Mouse (Mus musculus) urinary bladder, adult 18-20 months (tissue): ENCODE measurements around the gene Grid1.

ENCODE experiments used
- DNase-seq, 2 experiments: peaks; one replicate each; pipeline ENCODE4 v3.0.0; 2022; ENCODE audit warnings: low spot score in 2 of 2, mixed read lengths in 2 of 2

Gene Grid1

DNA sequence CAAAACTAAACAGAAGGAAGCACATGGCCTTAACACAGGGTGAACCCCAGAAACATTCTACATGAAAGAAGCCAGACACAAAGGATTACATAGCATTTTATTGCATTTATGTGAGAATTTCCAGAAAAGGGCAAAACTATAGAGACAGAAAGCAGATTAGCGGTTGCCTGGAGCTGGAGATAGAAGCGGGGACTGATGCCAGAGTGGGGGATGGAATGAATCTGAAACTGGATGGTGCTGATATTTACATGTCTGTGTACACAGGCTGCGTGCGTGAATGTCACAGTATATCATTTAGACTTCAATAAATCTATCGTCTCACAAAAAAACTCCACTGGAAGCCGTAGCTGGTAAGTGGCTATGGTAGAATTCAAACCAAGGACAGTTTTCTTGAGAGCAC, 96.4 kb downstream of the Grid1 start:
- no peak for DNase-seq

DNA sequence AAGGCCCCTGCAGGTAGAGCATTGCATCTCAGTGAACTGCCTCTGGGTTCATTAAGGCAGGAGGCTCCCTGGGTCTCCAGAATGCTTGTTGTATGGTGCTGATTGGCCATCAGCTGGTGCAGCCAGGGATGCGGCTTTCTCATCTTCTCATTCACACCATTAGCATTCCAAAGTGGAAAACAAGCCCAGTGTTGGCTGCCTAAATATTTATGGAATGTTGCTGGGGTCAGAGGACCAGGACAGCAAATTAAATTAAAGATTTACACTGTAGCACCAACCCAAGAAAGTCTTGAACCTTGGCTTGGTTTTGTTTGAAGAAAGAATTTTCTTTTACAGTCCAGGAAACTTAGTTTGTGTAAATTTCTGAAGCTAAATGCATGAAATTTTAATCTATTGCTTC, 97.2 kb downstream of the Grid1 start:
- DNase-seq, result no peak

DNA sequence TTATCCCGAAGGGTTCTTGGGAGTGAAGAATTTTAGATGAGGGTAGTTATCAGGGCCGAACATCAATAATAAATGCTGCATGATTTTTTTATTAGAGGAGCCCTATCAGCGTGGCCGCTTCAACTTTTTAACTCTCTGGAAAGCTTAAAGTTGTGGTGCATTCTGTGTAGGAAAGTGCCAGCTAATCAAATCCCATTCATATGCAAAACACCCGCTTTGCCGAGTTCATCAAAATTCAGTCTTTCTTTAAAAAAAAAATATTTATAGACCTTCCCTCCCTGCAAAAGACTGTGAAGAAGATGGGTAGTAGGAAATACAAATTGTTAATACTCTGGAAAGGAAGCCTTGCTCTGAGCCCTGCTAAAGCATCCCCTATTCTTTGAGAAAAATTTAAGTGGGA, 99.3 kb downstream of the Grid1 start:
- no peak for DNase-seq

DNA sequence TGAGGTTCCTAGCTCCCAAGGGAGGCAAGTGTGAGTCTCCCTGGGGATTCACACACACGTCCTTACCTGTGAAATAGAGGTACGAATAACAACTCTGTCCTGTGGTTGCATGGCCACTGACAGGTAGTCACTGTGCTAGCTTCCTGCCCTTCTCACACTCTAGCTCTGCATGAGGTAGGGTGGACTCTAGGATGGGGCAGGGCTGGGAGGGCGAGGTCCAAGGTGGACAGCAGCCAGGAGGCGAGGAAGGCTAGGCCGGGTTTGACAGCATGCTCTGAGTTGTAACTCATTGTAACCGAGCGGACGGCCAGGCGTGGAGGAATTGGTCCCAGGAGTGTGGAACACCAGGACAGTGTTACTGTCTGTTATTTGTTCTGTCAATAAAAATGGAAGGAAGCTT, 101.4 kb downstream of the Grid1 start:
- DNase-seq, result no peak

DNA sequence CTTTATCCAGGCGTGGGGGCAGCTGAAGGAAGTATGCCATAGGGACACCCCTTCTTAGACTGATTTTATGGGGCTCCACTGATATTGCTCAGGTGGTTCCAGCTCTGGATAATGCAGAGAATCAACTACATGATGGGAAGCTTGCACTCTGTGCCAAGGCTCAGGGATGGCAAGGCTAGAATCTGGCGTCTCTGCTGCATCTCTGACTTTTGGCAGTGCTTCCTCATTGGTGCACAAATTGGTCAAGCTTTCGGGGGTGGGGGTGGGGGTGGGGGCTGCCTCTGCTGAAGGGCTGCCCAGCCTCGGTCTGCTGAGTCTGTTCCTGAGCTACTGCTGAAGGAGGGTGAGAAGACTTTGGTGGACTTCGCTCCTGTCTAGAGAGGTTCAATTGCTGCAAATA, 105.1 kb downstream of the Grid1 start:
- DNase-seq, result no peak

DNA sequence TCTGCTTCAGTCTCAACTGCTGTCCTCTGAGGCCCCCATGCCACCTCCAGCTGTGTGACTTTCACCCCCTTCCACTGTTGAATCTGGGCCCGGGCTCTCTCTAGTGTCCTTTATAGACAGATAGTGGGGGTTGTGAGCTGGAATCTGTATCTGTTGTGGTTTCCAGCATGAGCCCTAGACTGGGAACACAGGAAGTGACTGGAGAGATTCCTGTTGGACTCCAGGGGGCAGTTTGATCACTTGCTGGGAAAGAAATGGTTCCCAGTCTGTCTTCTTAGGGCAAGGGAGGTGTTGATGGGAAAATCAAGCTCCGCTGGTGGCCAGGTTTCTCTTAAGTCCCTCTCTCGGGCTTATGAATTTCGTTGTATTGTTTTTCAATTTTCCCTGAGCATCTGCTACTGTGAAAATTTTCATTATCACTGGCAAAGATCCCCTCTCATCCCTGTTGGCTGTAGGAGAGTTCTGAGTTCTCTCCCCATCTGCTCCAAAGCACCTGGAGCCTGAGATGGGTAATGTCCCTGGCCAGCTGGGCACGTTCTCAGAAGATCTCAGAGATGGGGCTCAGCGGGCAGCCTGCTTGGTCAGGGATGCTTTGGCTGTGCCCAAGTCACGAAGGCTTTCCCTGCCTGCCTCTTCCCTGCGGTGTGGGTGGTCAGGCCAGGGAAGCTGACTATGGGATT, 110.3 kb downstream of the Grid1 start:
- no peak for DNase-seq

DNA sequence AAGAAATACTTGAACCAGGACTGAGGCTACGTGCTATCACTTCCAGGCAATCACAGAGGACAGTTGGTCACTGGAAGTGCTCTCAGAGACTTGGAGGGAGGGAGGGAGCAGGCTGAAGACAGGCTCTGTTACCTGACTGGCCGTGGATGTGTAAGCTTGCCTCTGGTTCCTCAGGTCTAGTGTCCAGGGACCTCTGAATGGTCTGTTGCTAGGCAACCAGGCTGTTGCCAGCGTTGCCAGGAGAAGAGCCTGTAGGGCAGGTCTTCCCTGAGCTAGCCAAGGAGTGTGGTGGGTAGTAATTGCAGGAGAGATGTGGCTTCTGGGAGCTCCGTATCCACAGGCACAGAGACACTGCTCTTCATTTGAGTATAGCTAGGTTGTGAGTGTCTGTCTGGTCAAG, 113.3 kb downstream of the Grid1 start:
- no peak for DNase-seq

DNA sequence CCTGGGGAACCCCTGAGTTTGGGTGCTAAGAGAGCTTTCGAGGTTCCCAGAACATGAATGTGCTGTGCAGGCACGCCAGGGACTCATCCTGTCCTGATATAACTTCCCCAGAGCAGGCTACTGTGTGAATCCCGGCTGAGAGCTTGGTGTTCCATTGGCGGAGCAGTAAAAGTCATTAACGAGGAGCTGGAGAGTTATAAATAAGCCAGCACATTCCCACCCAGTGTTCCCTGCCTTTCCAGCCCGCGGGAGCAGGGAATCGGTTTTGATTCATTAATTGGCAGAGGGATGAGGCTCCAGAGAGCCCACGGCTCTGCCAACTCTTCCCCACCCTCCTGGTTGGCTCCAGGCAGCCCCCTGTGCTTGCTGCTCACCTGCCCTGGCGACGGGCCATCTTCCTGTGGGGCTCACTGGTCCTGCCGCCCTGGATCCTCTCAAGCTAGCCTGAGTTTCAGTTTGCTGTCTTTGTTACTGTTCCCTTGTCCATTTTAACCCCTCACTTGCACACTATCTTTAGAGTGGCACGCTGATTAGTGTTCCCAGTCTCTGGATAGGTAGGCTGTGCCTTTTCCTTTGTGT, 116.4 kb downstream of the Grid1 start:
- no peak for DNase-seq

DNA sequence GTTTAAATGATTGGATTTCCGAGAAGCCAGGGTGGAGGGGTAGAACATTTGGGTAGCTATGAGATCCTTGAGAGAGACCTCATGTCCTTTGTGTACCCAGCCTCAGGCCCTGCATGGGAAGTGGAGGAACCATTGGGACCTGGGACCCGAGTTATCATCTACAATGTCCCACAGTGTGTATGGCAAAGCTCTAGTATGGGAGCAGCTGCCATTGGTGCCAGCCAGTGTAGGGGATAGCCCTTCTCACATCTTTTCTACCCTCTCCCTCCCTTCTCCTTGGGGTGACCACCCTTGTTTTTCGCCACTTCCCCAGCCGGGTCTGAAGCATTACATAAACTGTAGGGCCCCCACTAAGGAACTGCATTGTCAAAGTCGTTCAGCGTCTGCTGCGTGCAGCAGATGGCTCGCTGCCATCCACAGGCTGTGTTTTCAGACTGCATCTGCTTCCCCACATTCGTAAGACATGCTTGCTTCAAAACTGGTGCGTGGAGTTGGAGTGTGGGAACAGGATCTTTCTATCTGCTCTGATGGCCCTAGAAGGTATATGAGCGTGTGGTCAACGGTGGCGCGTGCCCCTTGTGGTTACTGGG, 124.6 kb downstream of the Grid1 start:
- no peak for DNase-seq

DNA sequence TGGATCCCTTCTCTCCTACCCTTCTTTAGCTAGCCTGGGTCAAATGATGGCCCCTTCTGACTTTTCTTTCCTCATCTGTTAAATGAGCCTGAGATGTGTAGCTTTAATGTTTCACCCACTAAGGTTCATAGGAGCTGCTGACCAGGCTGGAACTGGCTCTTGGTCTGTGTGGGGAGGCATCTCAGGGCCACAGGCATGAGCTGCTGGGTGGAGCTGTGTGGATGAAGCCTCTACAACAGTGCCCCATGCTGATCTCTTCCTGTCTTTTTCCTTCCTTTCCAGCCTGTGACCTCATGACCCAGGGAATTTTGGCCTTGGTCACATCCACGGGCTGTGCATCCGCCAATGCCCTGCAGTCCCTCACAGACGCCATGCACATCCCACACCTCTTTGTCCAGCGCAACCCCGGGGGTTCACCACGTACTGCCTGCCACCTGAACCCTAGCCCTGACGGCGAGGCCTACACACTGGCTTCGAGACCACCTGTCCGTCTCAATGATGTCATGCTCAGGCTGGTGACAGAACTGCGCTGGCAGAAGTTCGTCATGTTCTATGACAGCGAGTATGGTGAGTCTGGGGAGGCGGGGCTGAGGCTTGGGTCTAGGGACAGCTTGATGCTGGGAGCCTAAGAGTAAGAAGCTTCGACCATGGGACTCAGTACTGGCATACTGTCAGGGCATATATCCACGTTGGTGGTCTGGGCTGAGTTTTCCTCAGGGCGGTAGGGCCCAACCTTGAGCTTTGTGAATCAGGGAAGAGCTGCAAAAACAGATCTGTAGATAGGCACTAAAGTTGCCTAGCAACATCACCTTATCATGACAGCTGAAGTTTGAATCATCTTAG, 125.8 kb downstream of the Grid1 start:
- DNase-seq, result no peak

DNA sequence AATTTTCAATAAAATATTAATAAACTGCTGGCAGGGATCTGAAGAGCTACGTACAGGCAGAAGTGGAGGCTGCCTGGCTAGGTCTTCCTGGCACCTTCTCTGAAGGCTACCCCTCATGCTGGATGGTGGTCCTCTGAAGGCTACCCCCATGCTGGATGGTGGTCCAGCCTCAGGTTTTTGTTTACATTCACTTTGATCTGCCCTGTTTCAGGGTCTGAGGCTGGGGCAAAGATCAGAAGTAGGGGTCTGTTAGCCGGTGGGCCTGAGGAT, 126.3 kb downstream of the Grid1 start:
- no peak for DNase-seq

DNA sequence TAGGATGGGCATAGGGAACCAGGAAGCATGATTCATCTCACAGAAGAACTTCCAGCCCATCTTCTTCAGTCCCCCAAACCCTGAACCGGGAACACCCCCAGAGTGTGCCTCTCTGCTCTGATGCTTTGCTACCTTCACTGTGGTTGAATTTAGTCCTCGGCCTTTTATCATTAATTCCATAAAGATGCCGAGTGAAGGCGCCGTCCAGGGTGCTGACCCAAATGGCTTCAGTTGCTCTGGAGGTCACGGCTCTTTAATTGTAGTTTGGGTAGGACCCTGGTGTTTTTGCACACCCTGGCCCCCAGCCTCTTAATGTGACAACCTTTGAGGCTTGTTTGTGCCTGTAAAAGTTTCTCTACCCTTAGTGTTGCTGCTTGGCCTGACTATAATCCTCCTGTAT, 128.3 kb downstream of the Grid1 start:
- no peak for DNase-seq

DNA sequence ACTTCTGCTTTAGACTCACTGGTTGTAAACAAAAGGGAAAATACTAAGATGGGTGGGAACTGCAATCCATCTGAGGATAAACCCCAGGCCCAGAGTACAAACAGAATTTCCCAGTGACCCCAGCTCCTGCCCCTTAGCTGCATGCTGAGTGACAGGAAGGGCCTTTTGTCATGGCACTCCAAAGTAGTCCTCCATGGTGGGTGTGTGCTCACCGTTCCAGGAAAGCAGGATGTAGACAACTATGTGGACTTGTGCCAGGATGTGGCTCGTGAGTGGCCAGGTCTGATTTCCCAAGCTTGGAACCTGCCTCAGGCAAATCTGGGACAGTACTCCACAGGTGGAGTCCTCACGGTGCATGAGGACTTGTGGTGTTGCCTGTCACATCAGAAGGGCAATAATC, 132.4 kb downstream of the Grid1 start:
- no peak for DNase-seq

DNA sequence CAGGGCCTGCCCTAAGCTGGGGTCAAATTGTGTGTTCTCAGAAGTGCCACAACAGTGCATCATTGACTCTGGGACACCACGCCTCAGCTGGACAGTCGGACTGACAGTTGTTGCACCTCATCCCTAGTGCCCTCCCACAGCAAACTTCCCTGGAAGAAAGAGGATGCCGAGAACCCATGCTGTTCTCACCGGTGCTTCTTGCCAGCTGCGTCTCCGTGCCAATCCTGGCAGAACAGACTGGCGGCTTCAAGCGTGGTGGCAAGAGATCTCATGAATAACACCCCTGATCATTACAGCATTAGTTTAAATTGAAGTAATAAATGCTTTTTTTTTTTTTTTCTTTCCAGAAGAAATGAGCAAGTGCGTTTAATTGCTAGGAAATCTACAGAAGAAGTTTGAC, 133.7 kb downstream of the Grid1 start:
- DNase-seq, result no peak

DNA sequence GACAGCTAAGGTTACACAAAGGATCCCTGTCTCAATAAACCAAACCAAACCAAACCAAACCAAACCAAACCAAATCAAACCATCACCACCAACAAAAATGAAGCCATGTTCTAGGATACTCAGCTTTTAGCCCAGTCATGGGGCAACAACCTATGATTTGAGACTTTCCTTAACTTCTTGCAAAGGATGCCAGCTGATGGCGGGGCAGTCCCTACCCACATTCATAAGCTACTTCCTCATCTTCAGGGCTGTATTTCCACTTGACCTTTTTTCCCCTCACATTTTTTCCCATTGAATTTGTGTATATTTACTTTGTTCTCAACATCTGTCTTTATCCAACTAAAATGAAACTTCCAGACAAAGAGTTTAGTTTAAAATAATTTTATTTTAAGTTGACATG, 135.8 kb downstream of the Grid1 start:
- DNase-seq, result no peak

DNA sequence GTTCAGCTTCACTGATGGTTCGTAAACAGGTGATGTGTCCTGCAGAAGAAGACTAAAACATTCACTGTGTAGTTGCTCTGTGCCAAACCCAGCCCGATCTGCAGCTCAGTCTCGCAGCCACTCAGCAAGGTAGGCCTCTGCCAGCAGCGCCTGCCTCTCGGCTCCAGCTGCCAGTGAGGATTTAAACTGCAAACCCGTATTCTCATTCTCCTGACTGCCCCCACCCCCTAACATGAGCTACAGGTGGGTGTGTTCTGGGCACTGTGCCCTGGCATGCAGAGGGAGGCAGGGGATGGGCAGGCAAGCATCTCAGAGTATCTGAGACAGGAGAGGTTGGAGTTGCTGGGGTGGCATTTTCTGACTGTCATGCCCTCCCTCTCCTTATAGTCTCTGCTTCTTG, 140.3 kb downstream of the Grid1 start:
- DNase-seq, result no peak

DNA sequence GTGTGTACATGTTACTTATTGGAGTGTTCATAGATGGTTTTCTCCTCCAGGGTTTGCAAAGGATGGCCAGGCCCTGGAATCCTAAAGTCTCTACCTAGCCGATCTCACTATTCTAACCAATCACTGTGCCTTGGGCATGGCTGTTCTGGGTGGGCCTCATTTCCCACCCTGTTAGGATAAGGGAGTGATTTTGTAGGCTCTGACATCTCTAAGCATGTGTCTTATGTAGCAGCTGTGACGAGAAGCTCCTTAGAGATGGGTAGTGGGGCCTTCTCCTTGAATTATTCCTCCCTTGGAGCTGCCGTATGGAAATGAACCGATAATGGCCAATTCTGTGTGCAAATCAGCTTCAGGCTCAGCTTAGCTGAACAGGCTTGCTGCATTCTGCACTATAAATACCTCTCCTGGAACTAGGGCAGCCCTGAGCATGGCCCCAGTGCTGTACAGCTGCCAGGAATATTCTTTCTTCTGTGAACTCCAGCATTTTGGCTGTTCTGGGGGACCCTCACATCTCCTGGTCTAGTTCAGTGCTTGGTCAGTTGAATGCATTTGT, 143.8 kb downstream of the Grid1 start:
- no peak for DNase-seq

DNA sequence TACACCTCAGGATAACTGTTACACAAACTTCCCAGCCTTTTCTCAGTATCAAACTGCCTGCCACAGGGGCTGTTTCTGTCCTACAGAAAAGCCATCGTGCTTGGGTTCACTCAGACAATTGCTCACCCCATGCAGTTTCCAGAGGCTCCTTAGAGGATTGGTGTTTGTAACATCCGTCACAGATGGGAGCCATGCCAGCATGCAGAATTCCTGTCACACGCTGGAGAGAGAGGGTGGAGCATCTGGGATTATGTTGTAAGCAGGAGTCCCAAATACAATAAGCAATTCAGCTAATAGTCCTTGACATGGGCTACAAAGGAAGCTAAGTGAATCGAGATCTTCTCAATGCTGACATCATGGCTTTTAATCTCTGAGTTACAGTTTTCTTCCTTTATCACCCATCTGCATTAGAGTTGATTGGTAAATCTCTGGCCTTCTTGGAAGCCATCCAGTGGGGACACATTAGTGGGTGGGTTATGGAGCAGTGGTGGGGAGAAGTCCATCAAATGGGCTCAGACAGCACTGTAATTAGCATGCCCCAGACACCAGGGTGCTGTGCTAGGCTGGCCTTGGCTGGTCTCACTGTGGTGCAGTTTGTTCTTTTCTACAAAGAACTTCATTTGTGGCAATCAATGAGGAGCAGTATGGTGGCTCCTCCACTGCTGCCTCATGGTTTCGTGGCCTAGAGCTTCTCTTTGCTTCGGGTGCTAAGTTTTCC, 149.4 kb downstream of the Grid1 start:
- DNase-seq, result no peak

DNA sequence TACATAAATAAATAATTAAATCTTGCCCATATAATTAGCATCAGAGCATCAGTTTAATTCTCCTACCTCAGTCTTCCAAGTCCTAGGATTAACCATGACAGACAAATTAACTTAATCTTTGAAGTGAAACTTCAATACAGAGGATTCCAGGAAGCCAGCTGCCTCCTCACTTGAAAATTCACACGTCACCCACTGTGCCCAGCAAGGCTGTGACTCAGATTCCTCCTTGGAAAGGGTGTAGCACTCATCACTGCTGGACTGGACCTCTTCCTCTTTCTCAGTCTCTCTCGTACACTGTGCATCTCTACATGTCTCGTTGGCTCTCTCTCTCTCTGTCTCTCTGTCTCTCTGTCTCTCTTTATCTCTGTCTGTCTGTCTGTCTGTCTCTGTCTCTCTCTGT, 153.0 kb downstream of the Grid1 start:
- no peak for DNase-seq

DNA sequence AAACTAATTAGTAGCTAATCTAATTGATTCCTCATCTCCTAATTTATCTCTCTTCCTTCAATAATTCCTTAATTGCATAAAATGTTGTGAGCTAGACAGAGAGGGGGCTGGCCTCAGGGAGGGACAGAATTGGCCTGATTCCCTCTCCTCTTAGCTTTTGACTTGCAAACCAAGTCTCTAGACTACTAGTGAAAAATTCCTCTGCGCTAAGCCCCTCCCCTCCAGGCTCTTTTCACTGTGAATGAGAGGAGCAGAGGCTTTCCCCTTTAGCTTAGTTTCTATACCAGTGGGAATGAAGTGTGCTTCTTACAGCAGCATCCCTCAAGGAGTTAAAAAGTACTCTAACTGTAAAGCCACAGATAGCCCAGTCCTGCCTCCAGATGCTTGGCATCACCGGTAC, 160.8 kb downstream of the Grid1 start:
- no peak for DNase-seq

DNA sequence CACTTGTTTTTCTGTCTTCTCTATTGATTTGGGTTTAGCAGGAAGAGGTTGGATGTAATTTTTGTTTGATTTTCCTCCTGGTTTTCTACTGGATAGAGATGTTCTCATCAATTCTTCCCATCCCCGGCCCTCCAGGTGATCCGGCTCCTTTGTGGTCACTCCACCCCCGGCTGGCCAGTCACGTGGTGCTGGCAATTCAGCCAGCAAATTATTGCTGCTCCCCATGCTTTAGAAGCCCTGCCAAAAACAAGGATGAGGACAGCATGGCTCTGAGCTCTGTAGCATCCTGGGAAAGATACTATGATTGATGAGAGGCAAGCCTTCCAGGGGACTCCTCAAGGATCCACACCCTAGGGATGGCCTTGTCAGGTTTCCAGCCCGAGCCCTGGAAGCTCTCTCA, 169.2 kb downstream of the Grid1 start:
- DNase-seq, result no peak

DNA sequence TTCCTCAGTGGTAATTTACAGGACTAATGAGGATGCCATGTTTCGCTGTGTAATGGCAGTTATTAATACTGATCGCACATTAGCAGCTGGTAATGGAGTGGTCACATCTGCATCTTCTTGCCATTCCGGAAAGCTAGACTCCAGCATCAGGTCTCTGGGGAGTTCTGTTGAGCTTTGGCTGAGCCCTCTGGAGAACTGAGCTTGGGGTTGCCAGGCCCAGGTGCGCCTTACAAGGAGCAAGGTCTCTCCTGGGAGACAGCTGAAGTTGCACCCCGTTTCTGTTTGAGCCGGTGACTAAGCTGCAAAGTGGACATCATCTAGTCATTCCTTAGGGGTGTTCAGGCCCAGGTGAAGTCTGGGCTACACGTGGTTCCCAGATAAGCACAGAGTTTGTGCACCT, 186.8 kb downstream of the Grid1 start:
- no peak for DNase-seq
